Mouse (Mus musculus) bone marrow, adult 2 months (tissue): ENCODE data around the gene Arhgef10l.

ENCODE experiments used
- CTCF ChIP-seq: fragments of 200-500 bp; IDR thresholded peaks from 2 replicates; pipeline ENCODE4 v1.5.1; 2011; ENCODE audit warnings: low read length, control low read depth; ENCODE audit not compliant: control insufficient read depth, insufficient read depth
- POLR2A ChIP-seq: fragments of 200-500 bp; IDR thresholded peaks from 2 replicates; pipeline ENCODE4 v1.6.1; 2011; ENCODE audit warnings: low read depth, mild to moderate bottlenecking, control low read depth, low read length, borderline replicate concordance; ENCODE audit not compliant: control insufficient read depth

DNA sequence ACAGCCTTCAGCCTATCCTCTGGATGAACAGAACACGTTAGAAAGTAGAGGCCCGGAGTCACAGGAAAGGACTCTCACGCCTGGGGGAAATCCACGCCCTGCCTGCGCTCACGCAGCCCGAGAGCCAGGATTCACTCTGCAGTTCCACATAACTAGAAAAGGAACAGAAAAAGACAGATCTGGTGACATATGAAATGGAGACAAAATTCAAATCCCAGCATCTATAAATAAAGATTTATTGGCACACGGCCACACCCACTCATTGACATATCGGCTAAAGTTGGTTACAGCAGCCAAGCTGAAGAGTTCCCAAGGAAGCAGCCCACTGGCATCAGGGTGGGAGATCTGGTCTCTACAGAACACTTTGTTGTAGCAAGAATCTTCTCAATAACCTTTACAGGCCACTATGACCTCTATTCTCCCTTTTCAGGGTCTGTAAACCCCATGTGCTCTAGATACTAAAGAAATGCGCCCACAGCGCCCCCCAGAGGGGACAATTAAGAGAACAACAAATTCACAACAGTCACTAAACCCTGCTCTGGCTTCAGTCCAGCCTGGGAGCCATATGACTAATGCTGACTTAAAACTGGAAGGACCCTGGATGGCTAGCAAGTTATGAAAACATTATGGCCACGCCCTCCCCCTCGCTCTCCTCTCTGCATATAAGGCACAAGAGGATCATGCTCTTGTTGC lies 195.9 kb downstream of the Arhgef10l start:
- TF ChIP-seq POLR2A (no peak), CTCF (no peak)
